ENCODE assay signal across 1 mouse cellular context in genomic region chr13:35755655-35756283, GRCm38 (mm10).
TF ChIP-seq lines count a peak whose summit lies in the region.

No protein-coding gene starts in this region.

TF ChIP-seq in MEL, 35 proteins besides CTCF, POLR2A, EP300 and RAD21 (continued from another document):
- TF ChIP-seq UBTF (IDR thresholded peaks at IDR 0.05; ENCODE audit: borderline replicate concordance, insufficient read depth, low read depth, low read length): no peak
- TF ChIP-seq ZMIZ1 (IDR thresholded peaks at IDR 0.05; ENCODE audit: low read depth, low read length): no peak
- no peak for TF ChIP-seq ELF1 (IDR thresholded peaks at IDR 0.05; ENCODE audit: low read depth, low read length)
- no peak for TF ChIP-seq E2F4 (IDR thresholded peaks at IDR 0.05; ENCODE audit: borderline replicate concordance, low read depth, low read length)
- 0 out of 2 replicates have a peak, but pooled peaks have one; percentile 13 for TF ChIP-seq NELFE (IDR thresholded peaks at IDR 0.05; ENCODE audit: low read depth, low read length)
- TF ChIP-seq TCF12 (IDR thresholded peaks at IDR 0.05; ENCODE audit: low read depth, low read length): peak; percentile 92
